Mouse (Mus musculus): ENCODE measurements around the gene Whrn.
A peak's percentile ranks its signal among the peaks of the same experiment; 100 is the strongest.

Whrn gene

GRCm38 (mm10) chr4:63408247-63408646, 87.5 kb downstream of the Whrn start:
- DNase-seq (ENCODE audit: low spot score) = no peak

DNA sequence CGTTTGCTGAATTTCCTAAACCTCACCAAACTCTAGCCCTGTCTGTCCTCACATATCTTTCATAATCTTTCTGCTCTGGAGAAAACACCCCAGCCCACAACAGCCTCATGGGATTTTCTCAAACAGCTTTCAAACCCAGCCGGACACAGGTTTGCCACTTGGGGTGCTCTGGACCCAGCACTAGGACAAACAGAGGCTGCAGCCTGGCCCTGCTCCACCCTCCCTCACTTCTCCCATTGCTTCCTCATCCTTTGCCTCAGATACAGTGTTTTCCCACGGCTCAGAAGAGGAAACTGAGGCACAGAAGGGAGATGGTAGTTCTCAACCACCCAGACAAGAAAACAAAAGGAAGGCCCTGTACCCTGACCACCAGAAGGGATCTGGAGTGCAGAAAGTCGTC, 90.1 kb downstream of the Whrn start:
- DNase-seq (ENCODE audit: low spot score) = no peak

DNA sequence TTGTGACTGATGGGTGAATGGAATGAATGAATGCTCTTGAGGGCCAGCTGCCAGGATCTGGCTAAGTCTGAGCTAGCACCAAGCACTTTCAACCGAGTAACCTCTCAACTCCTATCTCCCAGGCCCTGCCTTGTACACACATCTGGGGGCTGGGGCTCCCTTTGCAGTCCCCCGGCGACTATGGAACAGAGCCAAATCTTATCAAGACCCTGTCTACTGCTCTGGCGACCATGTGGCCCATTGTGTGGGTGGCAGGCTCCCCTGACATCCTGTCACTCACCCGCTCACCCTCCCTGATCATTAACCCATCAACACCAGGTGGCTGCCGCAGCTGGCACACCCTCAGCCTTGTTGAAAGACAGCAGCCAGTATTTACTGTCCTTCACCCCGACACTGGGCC, 90.7 kb downstream of the Whrn start:
- DNase-seq (ENCODE audit: low spot score) = no peak

GRCm38 (mm10) chr4:63404205-63404604, 91.6 kb downstream of the Whrn start:
- DNase-seq (ENCODE audit: low spot score) = no peak

DNA sequence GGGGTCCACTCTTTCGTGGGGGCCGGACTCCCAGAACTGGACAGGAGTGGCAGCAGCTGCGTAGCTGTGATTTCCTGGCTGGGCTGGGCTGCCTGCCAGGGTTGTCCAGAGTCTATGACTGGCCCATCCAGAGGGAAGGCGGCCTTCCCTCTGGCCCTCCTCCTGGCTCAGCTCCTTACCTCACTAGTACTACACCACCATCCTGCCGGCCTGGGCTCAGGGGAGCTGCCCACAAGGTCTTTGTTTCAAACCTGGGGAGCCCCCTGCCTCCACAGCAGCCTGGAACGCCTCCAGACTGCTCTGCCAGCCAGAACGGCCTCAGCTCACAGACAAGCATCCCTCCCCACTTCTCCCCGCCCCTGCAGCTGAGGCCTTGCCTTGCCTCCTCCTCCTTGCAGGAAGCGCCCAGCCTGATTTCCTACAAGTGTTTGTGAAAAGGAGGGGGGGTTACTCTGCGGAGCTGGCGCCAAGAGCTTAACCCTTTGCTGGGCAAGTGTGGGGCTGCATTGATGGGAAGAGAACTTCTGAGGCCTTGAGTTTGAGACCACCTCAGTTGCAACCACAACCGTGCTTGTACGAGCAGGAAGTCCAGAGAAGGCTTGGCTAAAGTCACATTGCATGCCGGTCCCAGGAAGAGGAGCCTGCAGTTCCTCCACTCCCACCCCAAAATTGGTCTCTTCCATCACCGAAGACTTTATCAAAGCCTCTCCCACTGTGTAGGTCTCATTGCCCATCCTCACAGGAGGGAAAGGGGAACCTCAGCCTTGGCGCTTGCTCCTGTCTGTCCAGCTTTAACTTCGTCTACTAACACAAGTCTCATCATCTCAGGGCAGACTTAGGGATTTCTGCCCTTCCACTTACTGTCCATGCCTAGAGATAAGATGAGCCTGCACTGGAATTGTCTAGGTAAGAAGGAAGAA, 92.5 kb downstream of the Whrn start, which contains the start of gene Akna:
Akna (minus strand) TSS at position 315 of the 920 bp plus-strand sequence.
- DNase-seq (ENCODE audit: low spot score) = peak; percentile 80

- no peak for DNase-seq (ENCODE audit: low spot score)
Measured at GRCm38 (mm10) chr4:63402558-63402957, 93.2 kb downstream of the Whrn start.

DNA sequence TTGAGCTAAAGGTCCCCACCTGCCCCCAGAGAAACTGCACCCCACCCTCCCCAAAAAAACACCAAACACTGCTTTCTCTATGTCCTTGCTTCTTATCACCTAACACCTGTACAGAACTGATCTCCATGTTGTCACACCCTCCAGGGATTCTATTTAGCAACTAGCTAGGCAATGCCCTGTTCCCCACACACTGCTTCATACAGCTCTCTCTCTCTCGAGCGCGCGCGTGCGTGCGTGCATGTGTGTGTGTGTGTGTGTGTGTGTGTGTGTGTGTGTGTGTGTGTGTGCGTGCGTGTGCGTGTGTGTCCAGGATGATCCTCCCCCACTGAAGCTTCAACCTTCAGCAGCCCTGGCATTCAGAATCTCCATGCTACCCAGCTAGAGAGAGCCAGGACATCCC, 93.7 kb downstream of the Whrn start:
- DNase-seq (ENCODE audit: low spot score) = no peak

- DNase-seq (ENCODE audit: low spot score) = no peak
Measured at GRCm38 (mm10) chr4:63401620-63402019, 94.2 kb downstream of the Whrn start.

GRCm38 (mm10) chr4:63400541-63401306, 95.1 kb downstream of the Whrn start:
- DNase-seq (ENCODE audit: low spot score) = no peak

DNA sequence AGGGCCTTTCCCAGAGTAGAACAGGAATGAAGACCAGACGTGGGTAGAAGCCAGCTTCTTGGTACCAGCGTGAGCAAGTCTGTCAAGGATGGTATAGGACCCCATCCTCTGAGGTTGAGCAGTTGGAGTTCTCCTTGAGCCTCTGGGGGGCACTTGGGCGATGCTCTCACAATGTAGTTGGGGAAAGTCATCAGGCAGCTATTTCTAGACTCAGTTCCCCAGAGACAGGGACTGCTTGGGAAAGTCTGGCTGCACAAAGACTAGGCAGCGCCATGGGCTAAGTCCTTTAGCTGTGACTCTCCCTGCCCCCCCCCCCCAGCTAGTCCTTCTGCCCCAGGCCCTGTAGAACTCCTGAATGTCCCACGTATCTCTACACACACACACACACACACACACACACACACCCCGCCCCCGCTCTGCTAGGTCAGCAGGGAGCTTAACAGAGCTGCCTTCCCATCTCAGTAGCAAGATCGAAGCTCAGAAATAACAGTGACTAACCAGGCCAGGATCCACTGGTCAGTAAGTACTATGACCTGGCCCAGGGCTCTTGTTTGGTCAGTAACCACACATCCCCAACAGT, 96.0 kb downstream of the Whrn start:
- no peak for DNase-seq (ENCODE audit: low spot score)

DNA sequence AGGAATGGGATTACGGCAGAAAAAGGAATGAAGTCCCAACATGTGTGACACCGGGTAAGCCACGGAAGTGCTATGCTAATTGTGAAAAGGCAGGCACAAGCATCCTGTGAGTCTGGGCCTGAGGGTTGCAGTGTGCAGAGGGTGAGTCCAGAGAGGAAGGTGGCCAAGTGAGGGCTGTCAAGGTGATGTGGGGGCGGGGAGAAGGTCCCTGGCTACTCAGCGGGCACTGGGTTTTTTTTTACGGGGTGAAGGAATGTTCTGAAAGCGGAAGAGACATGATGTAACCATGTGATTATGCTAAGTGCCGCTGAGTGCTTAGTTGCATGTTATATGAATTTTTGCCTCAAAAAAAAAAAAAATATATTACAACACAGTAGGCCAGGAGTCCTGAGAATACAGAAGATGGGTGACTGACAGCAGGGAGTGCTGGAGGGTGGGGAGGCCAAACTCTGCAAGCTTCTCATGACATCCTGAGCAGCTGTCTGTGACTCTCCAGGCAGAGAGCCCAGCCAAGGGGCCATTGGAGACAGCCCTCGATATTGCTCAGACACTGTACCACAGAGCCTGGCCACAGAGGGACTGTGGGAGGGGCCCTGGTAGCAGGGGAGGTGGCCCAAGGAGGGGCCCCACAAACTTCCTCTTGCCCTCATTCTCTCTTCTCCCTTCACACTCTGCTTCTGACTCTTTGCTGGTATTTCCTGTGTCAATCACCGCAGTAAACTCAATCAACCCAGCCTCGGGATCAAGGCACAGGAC, 96.8 kb downstream of the Whrn start:
- DNase-seq (ENCODE audit: low spot score) = no peak

GRCm38 (mm10) chr4:63397981-63398537, 97.7 kb downstream of the Whrn start:
- DNase-seq (ENCODE audit: low spot score) = no peak

DNA sequence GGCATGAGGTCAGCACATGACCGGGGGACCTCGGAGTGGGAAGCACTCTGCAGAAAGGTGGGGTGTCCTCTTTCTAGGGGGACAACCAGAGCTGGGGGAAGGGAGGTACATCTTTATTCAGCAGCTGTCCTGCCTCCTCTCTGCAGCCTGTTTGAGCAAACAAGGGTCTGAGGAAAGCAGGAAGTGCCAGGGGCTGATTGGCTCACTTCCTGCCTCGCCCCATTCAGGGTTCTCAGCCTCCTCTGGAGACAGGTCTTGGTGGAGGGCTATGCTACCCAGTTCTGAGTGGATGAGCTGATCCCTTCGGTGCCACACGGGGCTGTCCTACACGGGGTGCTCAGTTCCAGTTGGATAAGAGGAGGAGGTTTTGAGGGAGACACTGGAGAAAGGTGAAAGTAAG, 104.5 kb downstream of the Whrn start:
- DNase-seq (ENCODE audit: low spot score) = no peak

DNA sequence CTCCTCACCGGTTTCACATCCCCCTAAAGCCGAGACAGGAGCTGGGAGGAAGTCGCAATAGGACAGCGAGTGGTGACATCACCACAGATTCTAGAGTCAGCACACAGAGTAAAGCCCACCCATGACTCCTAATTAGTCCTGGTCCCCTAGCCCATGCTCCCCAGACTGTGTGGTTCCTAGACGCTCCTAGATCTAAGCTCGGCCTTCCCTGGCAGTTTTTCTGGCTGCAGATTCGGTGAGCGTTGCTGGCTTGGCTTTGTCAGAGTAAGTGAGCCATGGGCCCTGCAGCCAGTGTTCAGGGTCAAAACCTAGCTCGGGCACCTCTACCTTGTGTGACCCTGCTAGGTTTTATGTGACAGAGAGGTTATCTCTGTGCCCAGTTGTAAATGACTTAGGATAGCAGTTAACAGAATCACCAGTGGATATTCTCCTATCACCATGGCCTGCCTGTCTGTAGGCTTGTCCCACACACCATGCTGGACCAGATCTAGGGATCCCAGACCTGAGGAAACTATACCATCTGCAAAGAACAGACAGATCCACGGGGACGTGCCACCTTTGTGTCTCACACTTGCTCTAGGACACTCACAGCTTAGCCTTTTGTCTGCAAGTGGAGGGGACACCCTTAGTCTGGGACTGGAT, 105.8 kb downstream of the Whrn start:
- DNase-seq (ENCODE audit: low spot score) = no peak

- DNase-seq (ENCODE audit: low spot score) = peak; percentile 32
Measured at GRCm38 (mm10) chr4:63389121-63389886, 106.5 kb downstream of the Whrn start.

DNA sequence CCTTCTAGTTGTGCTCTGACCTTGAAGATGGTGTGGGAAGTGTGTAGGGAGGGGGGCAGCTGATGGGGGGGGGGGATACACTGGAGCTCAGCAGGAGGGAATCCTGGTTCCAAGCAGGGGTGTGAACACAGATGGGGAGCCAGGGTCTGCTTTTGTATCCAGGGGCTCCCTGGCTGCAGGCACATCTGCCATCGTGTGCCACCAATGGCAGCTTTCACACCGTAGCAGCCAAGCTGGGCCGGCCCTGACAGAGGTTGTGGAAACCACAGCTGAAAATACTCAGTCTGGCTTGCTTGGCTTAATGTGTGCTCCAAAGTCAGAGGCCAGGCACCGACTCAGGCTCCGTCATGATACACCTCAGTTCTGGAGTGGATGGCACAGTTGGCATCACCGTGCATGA, 107.8 kb downstream of the Whrn start:
- no peak for DNase-seq (ENCODE audit: low spot score)

GRCm38 (mm10) chr4:63385784-63386183, 110.0 kb downstream of the Whrn start:
- no peak for DNase-seq (ENCODE audit: low spot score)

DNA sequence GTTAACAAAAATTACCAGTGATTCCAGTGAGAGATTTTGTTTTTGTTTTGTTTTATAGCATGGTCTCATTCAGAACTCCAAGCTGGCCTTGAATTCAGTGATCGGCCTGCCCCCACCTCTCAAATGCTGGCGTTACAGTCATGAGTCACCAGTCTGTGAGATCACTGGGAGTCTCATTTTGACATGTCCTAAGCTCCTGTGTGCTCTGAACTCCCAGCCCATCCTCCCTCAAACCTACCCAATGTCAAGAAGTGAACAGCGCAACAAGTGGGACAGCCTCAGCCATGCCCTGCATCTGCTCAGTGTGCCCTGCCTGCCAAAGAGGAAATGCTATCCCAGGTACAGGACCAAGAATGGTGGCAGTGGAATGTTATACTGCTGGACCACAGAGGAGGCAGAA, 110.5 kb downstream of the Whrn start:
- no peak for DNase-seq (ENCODE audit: low spot score)

DNA sequence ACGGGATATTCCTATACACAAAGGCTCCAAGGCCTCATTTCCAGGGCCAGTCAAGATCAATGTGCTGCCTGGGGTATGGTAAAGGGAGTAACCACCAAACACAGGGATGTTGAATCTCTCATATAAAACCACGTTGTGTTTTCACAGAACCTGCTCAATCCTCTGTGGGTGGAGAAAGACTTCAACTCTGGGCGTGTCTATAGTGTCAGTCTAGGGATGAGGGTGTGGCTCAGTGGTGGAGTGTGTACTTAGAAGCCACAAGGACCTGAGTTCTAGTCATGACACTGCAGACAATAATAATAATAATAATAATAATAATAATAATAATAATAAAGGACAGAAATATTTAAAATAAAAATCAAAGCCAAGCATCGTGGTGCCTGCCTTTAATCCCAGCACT, 111.5 kb downstream of the Whrn start:
- no peak for DNase-seq (ENCODE audit: low spot score)

- no peak for DNase-seq (ENCODE audit: low spot score)
Measured at GRCm38 (mm10) chr4:63383474-63383873, 112.3 kb downstream of the Whrn start.
